9 mouse cellular contexts compared by ENCODE assay signal in genomic region chr7:49786618-49787382, GRCm38 (mm10). TPM values are rescaled to one million over a fixed set of nuclear protein-coding genes. Genes with fewer than 3 reads are reported as not detected.
DNase-seq lines count a peak whose midpoint lies in the region; ATAC-seq lines count a peak whose summit lies in the region.
"Had no signal": no experiment of that assay in that cellular context is flagged by ENCODE, and none has a peak within 500 bp of the region (broad histone marks: within the 10 kb centered on the region; RNA-seq: fewer than 3 reads in every experiment).

No protein-coding gene starts in this region.

- DNase-seq in liver: peak; percentile 72
- no peak for DNase-seq in liver, embryonic 11.5 days (ENCODE audit: low spot score)
- DNase-seq in NIH3T3 (ENCODE audit: low read depth): peak; percentile 87
- peak; percentile 91 to 94 for DNase-seq in cerebellum, postnatal 10 days
- DNase-seq in gastrocnemius, postnatal 10 days: peak; percentile 77
- peak; percentile 41 to 79 for DNase-seq in left cerebral cortex, postnatal 10 days (ENCODE audit: extremely low spot score in 1 of 2, low spot score in 2 of 2)
- DNase-seq in neural tube, embryonic 10.5 days (ENCODE audit: extremely low spot score, low spot score): peak; percentile 51

- no peak for ATAC-seq in liver, embryonic 11.5 days (replicated peaks; ENCODE audit: low FRiP score)
- no peak for ATAC-seq in monocyte, adult 5-6 weeks (replicated peaks; ENCODE audit: insufficient number of reproducible peaks, low FRiP score, low TSS enrichment, poor library complexity, severe bottlenecking)

- H3K27me3 ChIP-seq in liver, embryonic 11.5 days (replicated peaks; ENCODE audit: control insufficient read depth, insufficient read depth, low read length): no peaks in the 10 kb centered on the region
- H3K27me3 ChIP-seq: lung, embryonic 15.5 days had no signal

- H3K4me2 ChIP-seq in liver, embryonic 11.5 days: no peak overlapping the region
- H3K4me2 ChIP-seq: lung, embryonic 15.5 days had no signal

- H3K4me3 ChIP-seq in liver, embryonic 11.5 days (ENCODE audit: low read depth, low read length): no peak overlapping the region
- H3K4me3 ChIP-seq: lung, embryonic 15.5 days had no signal

- 65% methylated on average over 12 of the region's 12 CpGs for WGBS in liver, embryonic 11.5 days

- H3K9ac ChIP-seq in liver, embryonic 11.5 days (ENCODE audit: low read depth, low read length): no peak overlapping the region
- H3K9ac ChIP-seq: lung, embryonic 15.5 days had no signal

- H3K27ac ChIP-seq in liver, embryonic 11.5 days (ENCODE audit: low read depth, low read length): no peak overlapping the region
- H3K27ac ChIP-seq: lung, embryonic 15.5 days had no signal

- peaks cover 29% of the 10 kb centered on the region for H3K36me3 ChIP-seq in liver, embryonic 11.5 days (ENCODE audit: control insufficient read depth, insufficient read depth, low read length)

- H3K4me1 ChIP-seq in liver, embryonic 11.5 days (replicated peaks; ENCODE audit: control insufficient read depth, insufficient read depth, low read length): no peaks in the 10 kb centered on the region

- intact Hi-C loops in left cerebral cortex, postnatal 10 days (cut with DNase I): no loop called here

- H3K9me3 ChIP-seq in liver, embryonic 11.5 days (ENCODE audit: control insufficient read depth, low read length): no peaks in the 10 kb centered on the region
- H3K9me3 ChIP-seq: lung, embryonic 15.5 days had no signal

RNA-seq across cellular contexts. Expression of gene Prmt3, which starts 8.7 kb away (rescaled TPM):
- polyA plus RNA-seq in liver, embryonic 11.5 days (2014; fragmentation: Nextera tagmentation; extraction: Ambion mirVana): 65.0 and 71.6 TPM in 2 replicates
- total RNA-seq in gastrocnemius, postnatal 10 days (2021): 10 to 100 TPM; 11.1 to 15.4 TPM
- total RNA-seq in left cerebral cortex, postnatal 10 days (2021): 10 to 100 TPM; 33.4 to 38.5 TPM
- total RNA-seq in monocyte, adult 5-6 weeks (2017): 32.6 to 41.2 TPM (median 39.7 TPM) in 3 replicates

RNA-seq across cellular contexts. Expression of gene Htatip2, which starts 27.9 kb away (rescaled TPM):
- 26.1 and 30.1 TPM in 2 replicates for polyA plus RNA-seq in liver, embryonic 11.5 days (2014; fragmentation: Nextera tagmentation; extraction: Ambion mirVana)
- total RNA-seq in gastrocnemius, postnatal 10 days (2021): 1 to 10 TPM; 1.3 to 1.7 TPM
- total RNA-seq in left cerebral cortex, postnatal 10 days (2021): 1 to 10 TPM; 7.0 to 8.1 TPM
- 23.1 to 29.2 TPM (median 25.2 TPM) in 3 replicates for total RNA-seq in monocyte, adult 5-6 weeks (2017)
